Mouse (Mus musculus): Measurements from ENCODE around the gene Wfdc13. TPM values are rescaled to one million over a fixed set of nuclear protein-coding genes. Genes with fewer than 3 reads are reported as not detected.

The Wfdc13 gene
- total RNA-seq (2021) = not detected

- intact Hi-C loops (cut with DNase I) = no loop called here
- DNase-seq (ENCODE audit: extremely low spot score in 1 of 2, low spot score in 2 of 2) = no peak
Measured at GRCm38 (mm10) chr2:164684807-164685206, at the start of gene Wfdc13. Wfdc13 (plus strand) TSS chr2:164685107.

- intact Hi-C loops (cut with DNase I) = no loop called here
- DNase-seq (ENCODE audit: extremely low spot score in 1 of 2, low spot score in 2 of 2) = no peak
Measured at GRCm38 (mm10) chr2:164635266-164635665, 49.6 kb upstream of the Wfdc13 start.

- intact Hi-C loops (cut with DNase I) = no loop called here
- no peak for DNase-seq (ENCODE audit: extremely low spot score in 1 of 2, low spot score in 2 of 2)
Measured at GRCm38 (mm10) chr2:164638696-164639095, 46.2 kb upstream of the Wfdc13 start, which contains the start of gene Wfdc16. Wfdc16 (minus strand) TSS chr2:164638796.

- no peak for DNase-seq (ENCODE audit: extremely low spot score in 1 of 2, low spot score in 2 of 2)
- intact Hi-C loops (cut with DNase I) = no loop called here
Measured at GRCm38 (mm10) chr2:164641129-164641528, 43.8 kb upstream of the Wfdc13 start.

- DNase-seq (ENCODE audit: extremely low spot score in 1 of 2, low spot score in 2 of 2) = peak in 1 of 2 experiments; percentile 44
- intact Hi-C loops (cut with DNase I) = no loop called here
Measured at GRCm38 (mm10) chr2:164641881-164642673, 42.8 kb upstream of the Wfdc13 start.

GRCm38 (mm10) chr2:164655858-164656257, 29.0 kb upstream of the Wfdc13 start, which contains the start of gene Wfdc10:
Wfdc10 (plus strand) TSS chr2:164656046.
- DNase-seq (ENCODE audit: extremely low spot score in 1 of 2, low spot score in 2 of 2) = peak in 1 of 2 experiments; percentile 35
- intact Hi-C loops (cut with DNase I) = no loop called here

- intact Hi-C loops (cut with DNase I) = no loop called here
- DNase-seq (ENCODE audit: extremely low spot score in 1 of 2, low spot score in 2 of 2) = no peak
Measured at GRCm38 (mm10) chr2:164656483-164656882, 28.4 kb upstream of the Wfdc13 start, which contains the start of gene Wfdc9. Wfdc9 (minus strand) TSS chr2:164656583.

- intact Hi-C loops (cut with DNase I) = no loop called here
- no peak for DNase-seq (ENCODE audit: extremely low spot score in 1 of 2, low spot score in 2 of 2)
Measured at GRCm38 (mm10) chr2:164664851-164665250, 20.1 kb upstream of the Wfdc13 start.

GRCm38 (mm10) chr2:164670261-164670660, 14.6 kb upstream of the Wfdc13 start:
- DNase-seq (ENCODE audit: extremely low spot score in 1 of 2, low spot score in 2 of 2) = no peak
- intact Hi-C loops (cut with DNase I) = no loop called here

- intact Hi-C loops (cut with DNase I) = no loop called here
- DNase-seq (ENCODE audit: extremely low spot score in 1 of 2, low spot score in 2 of 2) = no peak
Measured at GRCm38 (mm10) chr2:164670938-164671337, 14.0 kb upstream of the Wfdc13 start.

GRCm38 (mm10) chr2:164673987-164674386, 10.9 kb upstream of the Wfdc13 start, which contains the start of gene Wfdc11:
Wfdc11 (minus strand) TSS chr2:164674087.
- intact Hi-C loops (cut with DNase I) = no loop called here
- DNase-seq (ENCODE audit: extremely low spot score in 1 of 2, low spot score in 2 of 2) = no peak

GRCm38 (mm10) chr2:164676103-164676502, 8.8 kb upstream of the Wfdc13 start:
- no peak for DNase-seq (ENCODE audit: extremely low spot score in 1 of 2, low spot score in 2 of 2)
- intact Hi-C loops (cut with DNase I) = loop anchor here (5.0 kb wide), 1 partner anchor 51 kb away; no protein-coding TSS in a partner anchor

- DNase-seq (ENCODE audit: extremely low spot score in 1 of 2, low spot score in 2 of 2) = no peak
- intact Hi-C loops (cut with DNase I) = loop anchor here (5.0 kb wide), 1 partner anchor 50 kb away; no protein-coding TSS in a partner anchor
Measured at GRCm38 (mm10) chr2:164676916-164677685, 7.8 kb upstream of the Wfdc13 start.

- DNase-seq (ENCODE audit: extremely low spot score in 1 of 2, low spot score in 2 of 2) = peak; percentile 36 to 83
- intact Hi-C loops (cut with DNase I) = loop anchor here (5.0 kb wide), 1 partner anchor 48 kb away; no protein-coding TSS in a partner anchor
Measured at GRCm38 (mm10) chr2:164678848-164679625, 5.9 kb upstream of the Wfdc13 start.

GRCm38 (mm10) chr2:164679906-164680305, 5.0 kb upstream of the Wfdc13 start:
- no peak for DNase-seq (ENCODE audit: extremely low spot score in 1 of 2, low spot score in 2 of 2)
- intact Hi-C loops (cut with DNase I) = loop anchor here (5.0 kb wide), 1 partner anchor 47 kb away; no protein-coding TSS in a partner anchor

- intact Hi-C loops (cut with DNase I) = no loop called here
- no peak for DNase-seq (ENCODE audit: extremely low spot score in 1 of 2, low spot score in 2 of 2)
Measured at GRCm38 (mm10) chr2:164698201-164698600, 13.3 kb downstream of the Wfdc13 start, which contains the start of gene Spint4. Spint4 (plus strand) TSS chr2:164698501.

- intact Hi-C loops (cut with DNase I) = no loop called here
- no peak for DNase-seq (ENCODE audit: extremely low spot score in 1 of 2, low spot score in 2 of 2)
Measured at GRCm38 (mm10) chr2:164700959-164701358, 16.1 kb downstream of the Wfdc13 start.

GRCm38 (mm10) chr2:164701761-164702160, 16.9 kb downstream of the Wfdc13 start:
- intact Hi-C loops (cut with DNase I) = no loop called here
- DNase-seq (ENCODE audit: extremely low spot score in 1 of 2, low spot score in 2 of 2) = no peak

GRCm38 (mm10) chr2:164704235-164704634, 19.3 kb downstream of the Wfdc13 start:
- intact Hi-C loops (cut with DNase I) = no loop called here
- DNase-seq (ENCODE audit: extremely low spot score in 1 of 2, low spot score in 2 of 2) = no peak

Measured in left cerebral cortex, postnatal 10 days (tissue).